Mouse (Mus musculus) liver, postnatal 0 days (tissue): ENCODE measurements around the gene Slc39a11. TPM values are rescaled to one million over a fixed set of nuclear protein-coding genes. Genes with fewer than 3 reads are reported as not detected.

ENCODE experiments used
- ATAC-seq: fragments of 200-750 bp; cut with Nextera tagmentation; 2 replicates; pipeline ENCODE4 v1.8.0; 2017; ENCODE audit warnings: mild to moderate bottlenecking, moderate library complexity
- DNase-seq: peaks from one replicate; pipeline ENCODE4 v3.0.0-alpha.2; 2016
- H3K27ac ChIP-seq: fragments of 300-500 bp; sonication (generic); 2 replicates; pipeline ENCODE4 v1.5.1; 2014; ENCODE audit warnings: antibody characterized with exemption, moderate library complexity, mild to moderate bottlenecking, low read depth
- H3K27me3 ChIP-seq: fragments of 300-500 bp; sonication (generic); 2 replicates; pipeline ENCODE4 v1.6.1; 2014; ENCODE audit warnings: low read length, control low read depth, mixed read lengths; ENCODE audit not compliant: insufficient read depth
- H3K36me3 ChIP-seq: fragments of 300-500 bp; sonication (generic); replicated peaks from 2 replicates; pipeline ENCODE4 v1.6.1; 2014; ENCODE audit warnings: mild to moderate bottlenecking, control low read depth, low read length, moderate library complexity, mixed read lengths; ENCODE audit not compliant: insufficient read depth
- H3K4me1 ChIP-seq: fragments of 300-500 bp; sonication (generic); 2 replicates; pipeline ENCODE4 v1.6.1; 2014; ENCODE audit warnings: antibody characterized with exemption, mild to moderate bottlenecking, control low read depth; ENCODE audit not compliant: insufficient read depth
- H3K4me2 ChIP-seq: fragments of 300-500 bp; sonication (generic); 2 replicates; pipeline ENCODE4 v1.6.1; 2014; ENCODE audit warnings: low read depth, mild to moderate bottlenecking, low read length, moderate library complexity, mixed read lengths
- H3K4me3 ChIP-seq: fragments of 300-500 bp; sonication (generic); 2 replicates; pipeline ENCODE4 v1.5.1; 2014; ENCODE audit warnings: low read depth, low read length
- H3K9ac ChIP-seq: fragments of 300-500 bp; sonication (generic); replicated peaks from 2 replicates; pipeline ENCODE4 v1.6.1; 2014; ENCODE audit warnings: mild to moderate bottlenecking, moderate library complexity
- H3K9me3 ChIP-seq: fragments of 300-500 bp; sonication (generic); 2 replicates; pipeline ENCODE4 v1.6.1; 2016; ENCODE audit warnings: mild to moderate bottlenecking, control low read depth, low read length, mixed read lengths
- CTCF ChIP-seq: sonication (generic); IDR thresholded peaks from 2 replicates; pipeline ENCODE4 v1.5.1; 2016; ENCODE audit warnings: antibody characterized with exemption, low read depth
- EP300 ChIP-seq: IDR thresholded peaks from 2 replicates; pipeline ENCODE4 v1.6.1; 2016; ENCODE audit warnings: antibody characterized with exemption, low read depth, mild to moderate bottlenecking
- WGBS: fragments of 180-500 bp; shearing (Covaris S2); extraction: QIAGEN DNeasy Blood & Tissue Kit; methylation state at CpG from one replicate; pipeline ENCODE4 v1.1.7; 2014; ENCODE audit not compliant: insufficient replicate concordance; 5-methylcytosine and 5-hydroxymethylcytosine counted together
- polyA plus RNA-seq: library from polyadenylated mRNA; unstranded; fragments of >200 nt; fragmentation: Nextera tagmentation; extraction: Ambion mirVana; gene quantifications from 2 replicates; pipeline ENCODE4 v1.2.1, GENCODE M21; 2015

Slc39a11 gene
- polyA plus RNA-seq, 1 experiment from 2014 or later, result 10.9 TPM

DNA sequence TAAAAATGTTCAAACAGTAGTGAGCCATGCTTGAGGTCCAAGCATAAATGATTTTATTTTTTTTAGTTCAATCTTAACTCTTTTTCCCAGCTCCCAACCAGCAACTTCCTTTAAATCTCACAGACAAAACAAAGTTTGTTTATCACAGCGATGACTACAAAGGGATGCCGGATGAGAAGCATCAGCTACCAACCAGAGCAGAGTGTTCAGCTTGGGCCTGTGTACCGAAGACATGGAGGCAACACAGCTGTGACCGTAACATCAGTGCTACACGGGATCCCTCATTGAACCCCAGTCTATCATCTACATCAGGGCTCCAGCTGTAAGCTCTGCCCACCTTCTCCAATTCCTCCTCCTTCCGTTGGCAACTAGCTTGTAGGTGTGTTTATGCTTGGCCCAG is 213.6 kb downstream of the Slc39a11 start:
- H3K27ac ChIP-seq, result no peak overlapping the region
- H3K9me3 ChIP-seq, result peaks cover 3% of the 10 kb centered on the region
- H3K4me1 ChIP-seq, result no peaks in the 10 kb centered on the region
- TF ChIP-seq EP300, result no peak
- no peak for TF ChIP-seq CTCF
- ATAC-seq (no peak), DNase-seq (no peak)
- H3K4me3 ChIP-seq, result no peak overlapping the region
- no peak overlapping the region for H3K4me2 ChIP-seq
- H3K9ac ChIP-seq, result no peak overlapping the region
- H3K36me3 ChIP-seq, result no peaks in the 10 kb centered on the region
- no peaks in the 10 kb centered on the region for H3K27me3 ChIP-seq
- WGBS, result 77% methylated on average over 6 of the region's 6 CpGs

GRCm38 (mm10) chr11:113435696-113436095 is 214.2 kb downstream of the Slc39a11 start:
- Histone ChIP-seq H3K27me3 (no peaks in the 10 kb centered on the region), H3K27ac (no peak overlapping the region), H3K4me2 (no peak overlapping the region), H3K9ac (no peak overlapping the region), H3K4me3 (no peak overlapping the region), H3K36me3 (no peaks in the 10 kb centered on the region), H3K9me3 (no peaks in the 10 kb centered on the region), H3K4me1 (no peaks in the 10 kb centered on the region)
- DNase-seq (no peak), ATAC-seq (no peak)
- no peak for TF ChIP-seq CTCF
- no peak for TF ChIP-seq EP300
- WGBS, result 69% methylated on average over 5 of the region's 5 CpGs

- ATAC-seq (no peak), DNase-seq (no peak)
- no peaks in the 10 kb centered on the region for H3K4me1 ChIP-seq
- no peak for TF ChIP-seq CTCF
- TF ChIP-seq EP300, result no peak
- H3K4me3 ChIP-seq, result no peak overlapping the region
- no peak overlapping the region for H3K9ac ChIP-seq
- no peaks in the 10 kb centered on the region; the same call in 1 of the 2 replicates for H3K36me3 ChIP-seq
- H3K27me3 ChIP-seq, result no peaks in the 10 kb centered on the region
- H3K27ac ChIP-seq, result no peak overlapping the region
- no peaks in the 10 kb centered on the region for H3K9me3 ChIP-seq
- no peak overlapping the region for H3K4me2 ChIP-seq
- 80% methylated on average over 7 of the region's 7 CpGs for WGBS
Observed at GRCm38 (mm10) chr11:113431161-113431560, 218.7 kb downstream of the Slc39a11 start.

GRCm38 (mm10) chr11:113425882-113426281 is 224.0 kb downstream of the Slc39a11 start:
- ATAC-seq (no peak), DNase-seq (no peak)
- no peak overlapping the region for H3K27ac ChIP-seq
- H3K27me3 ChIP-seq, result no peaks in the 10 kb centered on the region
- no peak for TF ChIP-seq EP300
- TF ChIP-seq CTCF, result no peak
- no peaks in the 10 kb centered on the region; the same call in 1 of the 2 replicates for H3K36me3 ChIP-seq
- H3K4me3 ChIP-seq, result no peak overlapping the region
- H3K4me2 ChIP-seq, result no peak overlapping the region
- no peaks in the 10 kb centered on the region for H3K9me3 ChIP-seq
- 75% methylated on average over 9 of the region's 9 CpGs for WGBS
- no peaks in the 10 kb centered on the region for H3K4me1 ChIP-seq
- no peak overlapping the region for H3K9ac ChIP-seq

GRCm38 (mm10) chr11:113425454-113425853 is 224.4 kb downstream of the Slc39a11 start:
- Histone ChIP-seq H3K27me3 (no peaks in the 10 kb centered on the region), H3K9me3 (no peaks in the 10 kb centered on the region), H3K27ac (no peak overlapping the region), H3K9ac (no peak overlapping the region), H3K4me1 (no peaks in the 10 kb centered on the region), H3K4me2 (no peak overlapping the region), H3K4me3 (no peak overlapping the region), H3K36me3 (no peaks in the 10 kb centered on the region; the same call in 1 of the 2 replicates)
- WGBS, result 68% methylated on average over 3 of the region's 3 CpGs
- ATAC-seq (no peak), DNase-seq (no peak)
- TF ChIP-seq EP300 (no peak), CTCF (no peak)

DNA sequence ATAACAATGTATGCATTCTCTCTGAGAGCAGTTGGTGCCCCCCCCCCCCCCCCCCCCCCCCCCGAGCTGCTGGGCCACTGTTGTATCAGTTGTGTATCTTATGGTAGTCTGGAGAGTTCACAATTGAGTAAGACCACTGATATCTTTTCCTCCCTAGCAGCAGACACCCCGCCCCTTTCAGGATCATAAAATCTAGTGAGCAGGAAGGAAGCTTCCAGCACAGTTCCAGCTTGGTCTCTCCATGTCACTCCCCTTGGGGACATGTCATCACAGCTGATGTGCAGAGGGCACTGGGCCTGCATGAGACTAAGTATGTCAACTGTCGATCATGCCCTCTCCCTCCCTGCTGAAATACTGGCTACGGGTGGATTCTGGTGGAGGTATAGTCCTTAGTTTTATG is 225.1 kb downstream of the Slc39a11 start:
- DNase-seq, result no peak
- Histone ChIP-seq H3K4me3 (no peak overlapping the region), H3K27me3 (no peaks in the 10 kb centered on the region), H3K9ac (no peak overlapping the region), H3K9me3 (no peaks in the 10 kb centered on the region), H3K27ac (no peak overlapping the region), H3K36me3 (no peaks in the 10 kb centered on the region; the same call in 1 of the 2 replicates), H3K4me1 (no peaks in the 10 kb centered on the region), H3K4me2 (no peak overlapping the region)
- 81% methylated on average over 3 of the region's 4 CpGs for WGBS
- TF ChIP-seq CTCF (no peak), EP300 (no peak)
- ATAC-seq, result no peak

GRCm38 (mm10) chr11:113422598-113422997 is 227.3 kb downstream of the Slc39a11 start:
- Histone ChIP-seq H3K4me3 (no peak overlapping the region), H3K36me3 (no peaks in the 10 kb centered on the region), H3K9me3 (no peaks in the 10 kb centered on the region), H3K4me2 (no peak overlapping the region), H3K27ac (no peak overlapping the region), H3K4me1 (no peaks in the 10 kb centered on the region), H3K27me3 (no peaks in the 10 kb centered on the region), H3K9ac (no peak overlapping the region)
- TF ChIP-seq EP300 (no peak), CTCF (no peak)
- DNase-seq (no peak), ATAC-seq (no peak)
- WGBS, result 81% methylated on average over 7 of the region's 7 CpGs
